Mouse (Mus musculus) hindbrain, embryonic 10.5 days (tissue): ENCODE measurements at regions not wholly inside any gene's neighbourhood (a gene's known extent, or its start where the extent isn't known, plus 50 kb on each side); places are given as distances from the start of the nearest gene placed in this dataset.

Experiments used
- DNase-seq: peaks from one replicate; pipeline ENCODE4 v3.0.0-alpha.2; 2017; ENCODE audit warnings: low spot score
- H3K27ac ChIP-seq: fragments of 300-500 bp; sonication (generic); 2 replicates; pipeline ENCODE4 v1.5.1; 2016; ENCODE audit warnings: mild to moderate bottlenecking, moderate library complexity
- H3K27me3 ChIP-seq: fragments of 300-500 bp; sonication (generic); 2 replicates; pipeline ENCODE4 v1.6.1; 2016; ENCODE audit warnings: mild to moderate bottlenecking; ENCODE audit not compliant: poor library complexity, insufficient read depth, severe bottlenecking
- H3K36me3 ChIP-seq: fragments of 300-500 bp; sonication (generic); 2 replicates; pipeline ENCODE4 v1.6.1; 2016; ENCODE audit warnings: mild to moderate bottlenecking, moderate library complexity
- H3K4me1 ChIP-seq: fragments of 300-500 bp; sonication (generic); replicated peaks from 2 replicates; pipeline ENCODE4 v1.6.1; 2016; ENCODE audit warnings: mild to moderate bottlenecking
- H3K4me3 ChIP-seq: fragments of 300-500 bp; sonication (generic); 2 replicates; pipeline ENCODE4 v1.5.1; 2016; ENCODE audit warnings: mild to moderate bottlenecking, moderate library complexity
- H3K9me3 ChIP-seq: fragments of 300-500 bp; sonication (generic); 2 replicates; pipeline ENCODE4 v1.6.1; 2016; ENCODE audit warnings: mild to moderate bottlenecking, moderate library complexity
- WGBS: fragments of 180-500 bp; shearing (Covaris S2); methylation state at CpG from one replicate; pipeline ENCODE4 v1.1.7; 2016; 5-methylcytosine and 5-hydroxymethylcytosine counted together

DNA sequence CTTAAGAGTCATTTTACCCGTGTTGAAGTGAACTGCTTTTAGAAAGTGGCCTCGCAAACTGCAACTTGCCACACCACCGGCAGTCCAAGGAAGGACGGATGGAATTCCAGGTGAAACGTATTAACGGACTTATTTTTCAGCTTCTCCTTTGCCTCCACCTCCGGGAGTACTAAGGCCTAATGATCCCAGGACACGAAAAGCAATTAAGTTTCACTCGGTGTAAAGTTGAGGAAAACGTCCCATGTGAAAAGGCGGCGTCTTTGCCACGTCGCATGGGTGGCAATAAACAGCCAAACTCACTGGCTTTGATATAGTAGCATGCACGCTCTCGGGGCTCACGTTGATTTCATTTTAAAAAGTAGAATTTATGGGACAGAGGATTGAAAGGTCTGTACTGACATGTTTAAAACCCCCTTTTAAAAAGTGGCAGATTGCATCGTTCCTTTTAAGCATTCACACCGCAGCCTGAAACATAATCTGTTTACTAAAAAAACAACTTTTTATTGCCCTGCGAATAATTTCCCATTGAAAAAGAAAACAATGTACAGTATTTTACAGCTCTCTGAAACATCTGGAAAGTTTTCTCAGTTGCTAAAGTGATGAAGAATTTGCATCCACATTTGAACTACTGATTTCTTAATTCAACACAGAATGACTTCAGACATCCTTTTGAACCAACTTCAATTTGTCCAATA is 385.4 kb upstream of the Npvf start:
- no peak overlapping the region for H3K27ac ChIP-seq
- no peaks in the 10 kb centered on the region for H3K36me3 ChIP-seq
- no peak overlapping the region for H3K4me3 ChIP-seq
- WGBS: 86% methylated on average over 20 of the region's 20 CpGs
- H3K27me3 ChIP-seq: no peaks in the 10 kb centered on the region
- H3K4me1 ChIP-seq: peaks cover 19% of the 10 kb centered on the region
- no peak for DNase-seq
- H3K9me3 ChIP-seq: no peaks in the 10 kb centered on the region

- Histone ChIP-seq H3K27me3 (no peaks in the 10 kb centered on the region), H3K36me3 (no peaks in the 10 kb centered on the region), H3K4me3 (no peak overlapping the region), H3K9me3 (no peaks in the 10 kb centered on the region), H3K27ac (0 out of 2 replicates have a peak overlapping the region, but pooled peaks have one; percentile 36), H3K4me1 (peaks cover 13% of the 10 kb centered on the region)
- no peak for DNase-seq
- WGBS: 79% methylated on average over 7 of the region's 7 CpGs
These were observed 388.5 kb upstream of the Nfe2l3 start for GRCm38 (mm10) chr6:51043970-51044369.

DNA sequence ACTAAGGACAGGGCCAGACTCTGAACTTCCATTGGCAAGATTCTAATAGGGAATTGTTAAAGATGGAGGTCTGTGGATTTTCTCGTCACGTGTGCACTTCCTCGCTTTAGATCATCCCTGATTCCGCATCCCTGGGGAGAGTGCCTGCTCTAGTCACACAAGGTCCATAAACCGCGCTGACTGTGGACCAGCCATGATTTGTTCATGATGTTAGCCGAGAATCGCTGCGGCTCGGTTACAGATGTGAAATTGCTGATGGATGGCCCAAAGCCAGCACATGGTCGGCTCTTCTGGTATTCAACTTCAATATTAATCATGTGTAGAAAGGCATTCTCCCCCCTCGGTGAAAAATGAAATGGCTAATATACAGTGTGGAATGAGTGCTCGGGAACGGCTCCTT is 387.6 kb upstream of the Nfe2l3 start:
- no peaks in the 10 kb centered on the region for H3K36me3 ChIP-seq
- no peaks in the 10 kb centered on the region for H3K9me3 ChIP-seq
- DNase-seq: no peak
- H3K4me1 ChIP-seq: peaks cover 13% of the 10 kb centered on the region
- 84% methylated on average over 14 of the region's 14 CpGs for WGBS
- peak overlapping the region; percentile 36 for H3K27ac ChIP-seq
- no peak overlapping the region for H3K4me3 ChIP-seq
- no peaks in the 10 kb centered on the region for H3K27me3 ChIP-seq

DNA sequence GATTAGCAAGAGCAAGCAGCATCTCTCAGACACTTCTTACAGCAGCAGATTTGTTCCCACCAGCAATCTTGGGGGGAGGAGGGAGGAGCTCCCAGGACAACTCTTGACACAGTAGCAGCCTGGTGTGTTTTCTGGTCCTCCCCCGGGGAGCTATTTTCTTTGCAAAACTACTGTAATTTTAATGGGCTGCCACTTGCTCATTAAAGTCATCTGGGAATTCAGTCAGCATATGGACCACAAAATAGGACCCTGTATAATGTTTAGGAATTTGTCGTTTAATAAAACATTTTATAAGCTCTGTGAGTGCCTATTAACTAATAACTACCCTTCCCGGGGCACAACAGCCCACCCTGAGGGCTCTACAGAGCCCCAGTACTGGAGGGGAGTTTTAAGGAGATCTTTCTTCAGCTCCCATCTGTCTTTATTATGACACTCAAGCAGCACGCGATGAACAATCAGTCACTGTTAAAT is 380.0 kb upstream of the Nfe2l3 start:
- no peak for DNase-seq
- peaks cover 49% of the 10 kb centered on the region for H3K4me1 ChIP-seq
- WGBS: 54% methylated on average over 5 of the region's 5 CpGs
- no peaks in the 10 kb centered on the region for H3K9me3 ChIP-seq
- 0 out of 2 replicates have a peak, but pooled peaks cover 5% of the 10 kb centered on the region for H3K27me3 ChIP-seq
- H3K27ac ChIP-seq: peak overlapping the region; percentile 85
- no peaks in the 10 kb centered on the region for H3K36me3 ChIP-seq
- H3K4me3 ChIP-seq: no peak overlapping the region

GRCm38 (mm10) chr6:51057229-51057628 is 375.2 kb upstream of the Nfe2l3 start:
- Histone ChIP-seq H3K9me3 (no peaks in the 10 kb centered on the region), H3K27ac (peak overlapping the region; percentile 85), H3K36me3 (no peaks in the 10 kb centered on the region), H3K4me3 (no peak overlapping the region), H3K4me1 (peaks cover 80% of the 10 kb centered on the region), H3K27me3 (0 out of 2 replicates have a peak, but pooled peaks cover 5% of the 10 kb centered on the region)
- 41% methylated on average over 7 of the region's 7 CpGs for WGBS
- peak; percentile 35 for DNase-seq

DNA sequence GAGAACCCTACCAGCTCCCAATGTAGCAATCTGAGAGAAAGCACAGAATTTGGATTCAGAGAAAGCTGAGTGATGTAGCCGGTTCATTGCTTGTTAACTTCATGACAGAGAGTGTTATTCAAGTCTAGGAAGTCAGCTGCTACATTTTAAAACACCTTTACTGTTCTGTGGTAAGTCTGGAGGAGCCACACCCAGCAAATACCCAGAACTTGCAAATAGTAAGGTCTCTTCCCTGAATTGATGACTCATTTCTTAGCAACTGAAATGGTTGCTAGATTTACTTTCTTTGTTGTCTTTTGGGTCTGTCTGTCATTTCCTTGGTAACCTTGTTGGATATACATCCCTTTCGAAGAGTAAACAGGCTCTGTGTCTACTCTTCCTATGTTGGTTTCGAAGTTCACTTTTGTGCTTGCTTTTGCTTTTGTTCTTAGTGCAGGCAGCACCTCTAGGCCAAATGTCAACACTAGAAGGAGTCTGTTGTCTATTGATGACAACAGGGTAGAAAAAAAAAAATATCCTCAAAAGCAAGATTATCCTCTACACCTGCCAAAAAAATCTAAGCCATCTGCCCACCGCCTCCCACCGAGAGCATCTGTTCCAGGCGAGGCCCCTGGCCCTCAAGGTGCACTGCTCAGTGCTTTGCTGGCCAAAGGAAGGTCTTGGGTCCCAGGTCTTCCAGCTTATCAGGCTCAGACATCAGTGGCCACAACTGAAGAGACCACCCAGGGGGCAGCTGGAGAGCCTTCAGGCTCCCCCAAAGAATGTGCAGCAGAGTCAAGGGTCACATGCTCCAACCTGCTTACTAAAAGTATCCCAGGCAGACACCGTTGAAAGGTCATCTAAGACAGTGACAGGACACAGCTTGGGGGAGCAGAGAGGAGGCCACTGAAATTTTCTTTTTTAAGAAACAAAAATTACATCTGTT is 372.3 kb upstream of the Nfe2l3 start:
- Histone ChIP-seq H3K9me3 (no peaks in the 10 kb centered on the region), H3K27ac (peak overlapping the region; percentile 85), H3K27me3 (no peaks in the 10 kb centered on the region), H3K4me3 (no peak overlapping the region), H3K36me3 (no peaks in the 10 kb centered on the region), H3K4me1 (peaks cover 75% of the 10 kb centered on the region)
- WGBS: 49% methylated on average over 7 of the region's 7 CpGs
- peak; percentile 50 for DNase-seq

- H3K36me3 ChIP-seq: no peaks in the 10 kb centered on the region
- peak overlapping the region; percentile 85 for H3K27ac ChIP-seq
- no peak for DNase-seq
- no peaks in the 10 kb centered on the region for H3K9me3 ChIP-seq
- peaks cover 76% of the 10 kb centered on the region for H3K4me1 ChIP-seq
- no peaks in the 10 kb centered on the region for H3K27me3 ChIP-seq
- 47% methylated on average over 17 of the region's 17 CpGs for WGBS
- H3K4me3 ChIP-seq: no peak overlapping the region
These were observed 371.5 kb upstream of the Nfe2l3 start for GRCm38 (mm10) chr6:51060848-51061535.

DNA sequence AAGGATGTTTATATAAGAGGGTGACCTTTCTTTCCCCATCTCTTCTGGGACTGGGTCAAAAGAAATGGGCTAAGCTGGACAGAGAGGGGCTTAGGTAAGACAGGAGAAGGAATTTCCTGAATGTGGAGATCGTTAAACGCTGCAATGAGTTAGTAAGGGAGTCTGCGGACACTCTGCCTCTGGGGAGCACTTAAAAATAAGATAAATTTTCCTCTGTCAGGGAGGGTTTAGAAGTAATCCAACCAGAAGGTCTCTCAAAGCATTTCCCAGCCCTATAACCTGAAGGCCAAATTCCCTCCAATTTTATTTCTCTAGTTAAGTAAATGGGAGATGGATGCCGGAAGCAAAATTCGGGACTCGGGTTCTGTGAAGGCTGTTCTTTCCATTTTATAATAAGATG is 367.3 kb upstream of the Nfe2l3 start:
- DNase-seq: no peak
- no peak overlapping the region for H3K4me3 ChIP-seq
- H3K27ac ChIP-seq: peak overlapping the region; percentile 82

DNA sequence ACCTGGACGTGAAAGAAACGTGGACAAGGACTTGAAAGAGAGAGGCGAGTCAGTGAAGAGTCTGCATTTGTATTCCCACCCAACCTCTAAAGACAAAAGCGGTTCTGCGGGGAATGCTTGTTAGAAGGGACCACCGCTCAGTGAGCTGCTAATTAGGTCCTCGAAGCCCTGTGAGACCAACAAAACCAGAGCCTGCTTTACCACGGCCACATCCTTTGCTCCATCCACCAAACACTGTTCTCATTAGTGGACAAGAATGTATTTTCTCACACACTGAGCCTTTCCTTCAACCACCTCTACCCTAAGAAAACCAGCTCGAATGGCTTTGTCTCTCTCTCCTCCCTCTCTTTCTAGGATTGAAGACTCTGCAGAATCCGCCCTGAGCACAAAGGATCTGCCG is 365.1 kb upstream of the Nfe2l3 start:
- Histone ChIP-seq H3K27ac (peak overlapping the region; percentile 88), H3K4me3 (no peak overlapping the region), H3K36me3 (no peaks in the 10 kb centered on the region), H3K27me3 (no peaks in the 10 kb centered on the region), H3K4me1 (peaks cover 62% of the 10 kb centered on the region), H3K9me3 (no peaks in the 10 kb centered on the region)
- 85% methylated on average over 11 of the region's 11 CpGs for WGBS
- DNase-seq: no peak

More for the DNA sequence above, 367.3 kb upstream of the Nfe2l3 start:
- Histone ChIP-seq H3K9me3 (no peaks in the 10 kb centered on the region), H3K4me1 (peaks cover 58% of the 10 kb centered on the region), H3K36me3 (no peaks in the 10 kb centered on the region), H3K27me3 (no peaks in the 10 kb centered on the region)
- WGBS: 90% methylated on average over 6 of the region's 6 CpGs

GRCm38 (mm10) chr6:51069945-51070344 is 362.5 kb upstream of the Nfe2l3 start:
- H3K36me3 ChIP-seq: no peaks in the 10 kb centered on the region
- WGBS: 66% methylated on average over 5 of the region's 5 CpGs
- peak overlapping the region; percentile 88 for H3K27ac ChIP-seq
- no peak for DNase-seq
- 0 out of 2 replicates have a peak, but pooled peaks cover 3% of the 10 kb centered on the region for H3K27me3 ChIP-seq
- no peaks in the 10 kb centered on the region for H3K9me3 ChIP-seq
- H3K4me3 ChIP-seq: no peak overlapping the region
- H3K4me1 ChIP-seq: peaks cover 57% of the 10 kb centered on the region

GRCm38 (mm10) chr6:51071243-51071642 is 361.2 kb upstream of the Nfe2l3 start:
- H3K27ac ChIP-seq: peak overlapping the region; percentile 88
- 0 out of 2 replicates have a peak, but pooled peaks cover 3% of the 10 kb centered on the region for H3K27me3 ChIP-seq
- no peaks in the 10 kb centered on the region for H3K9me3 ChIP-seq
- H3K36me3 ChIP-seq: no peaks in the 10 kb centered on the region
- no peak overlapping the region for H3K4me3 ChIP-seq
- 33% methylated on average over 9 of the region's 9 CpGs for WGBS
- DNase-seq: no peak
- peaks cover 58% of the 10 kb centered on the region for H3K4me1 ChIP-seq

- Histone ChIP-seq H3K4me3 (no peak overlapping the region), H3K27me3 (0 out of 2 replicates have a peak, but pooled peaks cover 3% of the 10 kb centered on the region), H3K36me3 (no peaks in the 10 kb centered on the region), H3K27ac (peak overlapping the region; percentile 92), H3K4me1 (peaks cover 80% of the 10 kb centered on the region), H3K9me3 (no peaks in the 10 kb centered on the region)
- 81% methylated on average over 8 of the region's 8 CpGs for WGBS
- no peak for DNase-seq
These were observed 357.4 kb upstream of the Nfe2l3 start for GRCm38 (mm10) chr6:51075026-51075425.
